Mouse (Mus musculus): ENCODE results near the gene Nradd.
A peak's percentile ranks its signal among the peaks of the same experiment; 100 is the strongest.

Nradd gene

DNA sequence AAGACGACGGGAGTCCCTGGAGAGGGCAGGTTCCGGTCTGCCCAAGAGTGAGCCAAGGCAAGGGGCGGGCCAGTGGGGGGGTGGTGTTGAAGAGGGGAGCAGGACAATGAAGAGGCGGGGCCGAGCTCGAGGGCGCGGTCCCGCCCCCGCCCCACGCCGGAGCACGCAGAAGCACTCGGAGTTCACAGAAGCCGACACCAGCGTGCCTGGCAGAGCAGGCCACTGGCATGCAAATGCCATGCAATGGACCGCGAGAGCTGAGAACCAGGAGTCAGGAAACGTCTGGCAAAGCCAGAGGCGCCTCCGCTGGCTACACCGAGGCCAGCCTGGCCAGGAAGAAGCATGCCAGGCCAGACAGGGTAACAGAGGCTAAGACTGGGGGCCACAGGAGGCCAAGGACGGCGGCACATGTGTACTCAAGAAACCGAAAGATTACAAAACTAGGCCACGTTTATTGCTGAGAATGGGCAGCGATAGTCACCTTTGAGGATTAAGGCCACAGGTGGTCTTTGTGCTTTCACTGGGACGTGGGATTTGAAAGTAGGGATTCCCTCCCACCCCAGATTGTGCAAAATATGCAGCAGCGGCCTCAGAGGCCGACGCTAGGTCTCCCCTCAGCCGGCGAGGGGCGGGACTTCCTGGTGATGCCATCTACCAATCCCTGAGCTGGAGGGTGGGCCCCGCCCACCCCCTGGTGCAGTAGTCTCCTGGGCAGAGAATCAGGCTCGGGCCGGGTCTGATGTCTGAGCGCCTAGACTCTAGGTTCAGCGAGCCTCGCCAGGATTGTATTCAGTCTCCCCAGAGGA, at the start of gene Nradd:
TSS of gene Nradd (minus strand) at position 92 of the 806 bp plus-strand sequence.
- DNase-seq = peak; percentile 86 to 91

DNA sequence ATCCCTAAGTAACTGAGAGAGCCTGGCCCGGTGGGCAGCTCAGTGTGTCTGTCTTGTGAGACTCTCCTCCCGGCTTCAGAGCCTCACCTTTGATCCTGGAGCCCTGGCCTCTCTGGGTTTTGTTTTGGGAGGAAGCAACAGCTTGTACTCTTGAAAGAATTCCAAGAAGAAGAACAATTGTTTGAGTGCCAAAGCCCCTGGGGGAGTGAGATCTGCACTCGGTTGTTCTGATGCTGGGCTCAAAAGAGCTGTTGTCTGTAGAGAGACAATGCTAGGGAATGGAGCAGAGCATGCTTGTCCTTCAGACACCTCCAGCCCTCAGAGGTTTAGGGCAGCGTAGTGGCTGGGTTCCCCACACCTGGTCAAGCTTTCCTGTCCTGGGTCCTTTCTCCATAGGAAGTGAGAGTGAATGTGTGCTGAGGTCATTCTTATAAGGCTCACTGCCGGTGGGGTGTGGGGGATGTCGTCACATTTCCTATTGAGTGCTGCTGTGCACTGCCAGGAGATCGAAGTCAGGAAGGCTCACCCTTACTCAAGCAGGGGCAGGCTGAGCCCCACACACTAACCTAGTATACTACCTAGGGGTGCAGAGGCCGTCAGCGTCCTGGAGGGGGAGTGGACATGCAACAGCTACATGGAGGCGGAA, 49.0 kb upstream of the Nradd start:
- DNase-seq = peak in 1 of 2 experiments; percentile 55

DNA sequence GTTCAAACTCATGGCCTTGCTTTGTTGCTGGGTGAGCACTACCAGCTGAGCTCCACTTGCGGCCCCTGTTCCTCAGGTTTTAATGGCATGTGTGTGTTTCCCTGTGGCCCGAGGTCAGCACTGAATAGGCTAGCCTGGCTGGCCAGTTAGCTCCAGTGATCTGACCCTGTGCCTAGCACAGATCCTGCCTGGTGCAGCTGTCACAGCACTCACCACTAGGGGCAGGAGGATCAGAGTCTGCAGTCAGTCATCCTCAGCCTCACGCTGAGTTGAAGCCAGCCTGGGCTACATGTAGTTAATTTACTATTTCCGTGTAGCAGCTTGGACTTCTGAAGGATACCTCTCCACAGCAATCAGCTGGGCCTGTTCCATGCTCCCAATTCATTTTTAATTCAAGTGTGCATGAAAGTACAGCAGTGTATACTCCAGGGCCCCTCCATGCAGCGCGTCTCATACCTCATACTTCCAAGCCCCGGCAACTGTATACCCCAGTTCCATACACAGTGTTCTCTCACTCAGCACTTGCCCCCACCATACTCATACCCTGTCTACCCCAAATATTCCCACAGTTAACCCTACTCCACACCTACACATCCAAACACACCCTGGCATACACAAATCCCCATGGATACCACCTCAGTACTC, 48.3 kb upstream of the Nradd start:
- DNase-seq = peak; percentile 55 to 64

DNA sequence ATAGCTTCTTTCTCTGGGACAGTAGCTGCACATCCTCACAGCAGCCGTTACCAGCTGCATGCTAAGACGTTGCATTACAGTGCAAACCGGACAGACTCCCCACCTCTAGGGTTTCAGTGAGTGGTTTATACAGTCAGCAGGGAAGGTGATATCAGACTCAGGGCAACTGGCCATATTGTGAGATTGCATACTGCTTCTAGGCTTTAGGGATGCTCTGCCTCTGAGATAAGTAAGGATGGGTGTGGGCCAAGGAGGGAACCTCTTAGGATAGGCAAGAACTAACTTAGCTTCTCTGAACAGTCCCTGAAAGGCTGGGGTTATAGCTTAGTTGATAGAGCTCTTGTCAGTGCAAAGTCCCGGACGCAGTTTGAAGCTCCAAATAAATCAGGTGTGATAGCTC, 45.5 kb upstream of the Nradd start:
- no peak for DNase-seq

DNA sequence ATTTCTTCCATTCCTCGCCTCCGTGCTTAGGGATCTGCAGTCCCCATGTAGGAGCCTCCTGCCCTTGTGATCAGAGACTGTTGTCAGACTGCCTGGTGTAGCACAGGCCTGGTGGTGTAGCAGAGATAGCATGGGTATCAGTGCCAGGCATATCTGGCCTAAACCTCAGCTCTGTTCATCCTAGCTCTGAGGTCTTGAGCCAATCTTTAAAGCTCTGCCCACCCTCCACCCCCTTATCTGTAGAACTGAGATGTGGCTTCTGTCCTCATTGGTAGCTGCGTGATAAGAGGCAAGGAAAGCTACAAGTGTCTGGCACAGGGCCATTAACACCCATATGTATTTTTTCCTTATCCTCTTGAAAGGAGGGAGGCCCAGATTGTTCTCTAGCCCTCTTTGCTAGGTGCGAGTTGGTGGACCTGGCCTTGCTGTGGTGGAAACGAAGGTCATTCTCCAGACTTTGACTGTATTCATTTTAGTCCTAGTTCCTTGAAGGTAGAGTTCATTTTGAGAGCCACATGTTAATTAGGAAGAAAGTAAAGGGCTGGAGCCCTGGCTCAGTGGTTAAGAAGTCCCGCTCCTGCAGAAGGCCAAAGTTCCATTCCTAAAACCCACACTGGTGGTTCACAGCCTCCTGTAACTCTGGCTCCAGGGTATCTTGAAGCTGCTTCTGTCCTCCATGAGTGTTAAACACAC, 44.5 kb upstream of the Nradd start:
- no peak for DNase-seq

DNA sequence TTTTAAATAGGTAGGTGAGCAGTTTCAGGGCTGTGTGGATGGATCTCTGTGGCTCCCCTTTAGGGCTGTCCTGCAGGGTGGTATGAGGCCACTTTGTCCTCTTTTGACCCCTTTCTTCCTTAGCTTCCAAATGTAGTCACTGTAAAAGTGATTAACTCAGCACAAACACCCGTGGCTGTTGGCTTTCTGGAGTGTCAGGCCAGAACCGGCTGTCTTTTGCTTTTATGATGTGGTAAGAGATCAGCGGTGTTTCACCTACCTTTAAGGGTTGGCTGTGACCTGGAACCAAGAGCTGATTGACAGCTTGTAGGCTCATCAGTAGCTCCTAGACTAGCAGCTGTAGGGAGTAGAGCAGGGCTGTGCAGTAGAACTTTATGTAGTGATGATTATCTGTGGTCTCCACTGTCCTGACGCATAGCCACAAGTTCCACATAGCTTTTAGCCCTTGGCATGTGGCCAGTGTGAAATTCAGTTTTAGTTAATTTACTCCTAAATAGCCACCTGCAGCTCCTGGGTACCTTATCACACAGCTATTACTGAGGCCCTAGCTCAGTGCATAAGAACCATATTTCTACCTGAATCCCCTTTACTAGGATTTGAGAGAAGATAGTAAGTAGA, 43.1 kb upstream of the Nradd start:
- no peak for DNase-seq

DNA sequence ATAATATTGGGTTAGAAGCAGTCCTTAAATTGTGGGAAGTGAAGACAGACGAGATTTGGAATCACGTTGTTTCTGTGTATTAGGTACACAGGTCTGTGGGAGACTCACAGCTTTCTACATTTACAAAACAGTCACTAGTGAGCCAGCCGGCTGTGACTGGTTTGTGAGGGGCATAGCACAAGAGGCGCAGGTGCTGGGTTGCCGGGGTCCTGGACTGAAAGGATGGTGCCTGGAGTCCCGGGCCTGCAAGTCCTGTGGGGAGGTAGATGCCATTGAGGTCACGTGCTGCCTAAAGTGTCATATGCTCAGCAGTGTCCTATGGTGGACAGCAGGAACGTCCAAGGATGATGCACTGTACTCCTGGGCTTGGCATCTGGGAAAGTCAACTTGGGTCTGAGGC, 42.1 kb upstream of the Nradd start:
- no peak for DNase-seq

DNA sequence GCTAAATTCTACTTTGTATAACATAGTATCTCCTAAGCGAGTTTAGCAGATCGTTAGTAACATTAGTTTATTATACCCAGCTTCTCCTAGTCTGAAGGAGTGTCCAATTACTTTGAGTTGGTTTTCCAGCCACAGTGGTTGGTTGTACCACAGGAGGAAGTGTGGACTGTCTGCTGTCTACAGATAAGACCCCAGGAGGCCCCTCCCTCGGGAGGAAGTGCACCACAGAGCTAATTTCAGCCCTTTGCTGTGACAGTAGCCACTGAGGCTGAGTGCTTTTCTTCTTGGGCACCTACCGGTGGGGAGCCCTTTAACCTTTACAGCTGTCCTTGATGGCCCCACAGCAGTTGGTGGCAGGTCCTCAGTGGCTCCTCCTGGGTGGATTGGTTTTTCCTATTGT, 41.7 kb upstream of the Nradd start:
- DNase-seq = no peak

DNA sequence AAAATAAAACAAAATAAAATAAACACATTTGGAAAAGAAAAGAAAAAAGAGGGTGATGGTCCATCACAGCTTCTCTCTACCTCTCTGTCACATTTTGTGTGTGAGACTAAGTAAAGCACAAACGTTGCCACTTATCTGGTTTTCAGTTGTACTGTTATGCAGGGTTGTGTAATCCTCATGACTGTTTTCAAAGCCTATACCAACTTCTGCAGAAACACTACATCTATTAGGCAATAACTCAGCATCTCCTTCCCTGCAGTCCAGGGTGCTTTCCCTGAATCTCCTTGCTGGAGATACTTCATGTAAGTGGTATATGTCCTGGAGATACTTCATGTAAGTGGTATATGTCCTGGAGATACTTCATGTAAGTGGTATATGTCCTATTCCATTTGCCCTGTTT, 38.6 kb upstream of the Nradd start:
- DNase-seq = no peak

DNA sequence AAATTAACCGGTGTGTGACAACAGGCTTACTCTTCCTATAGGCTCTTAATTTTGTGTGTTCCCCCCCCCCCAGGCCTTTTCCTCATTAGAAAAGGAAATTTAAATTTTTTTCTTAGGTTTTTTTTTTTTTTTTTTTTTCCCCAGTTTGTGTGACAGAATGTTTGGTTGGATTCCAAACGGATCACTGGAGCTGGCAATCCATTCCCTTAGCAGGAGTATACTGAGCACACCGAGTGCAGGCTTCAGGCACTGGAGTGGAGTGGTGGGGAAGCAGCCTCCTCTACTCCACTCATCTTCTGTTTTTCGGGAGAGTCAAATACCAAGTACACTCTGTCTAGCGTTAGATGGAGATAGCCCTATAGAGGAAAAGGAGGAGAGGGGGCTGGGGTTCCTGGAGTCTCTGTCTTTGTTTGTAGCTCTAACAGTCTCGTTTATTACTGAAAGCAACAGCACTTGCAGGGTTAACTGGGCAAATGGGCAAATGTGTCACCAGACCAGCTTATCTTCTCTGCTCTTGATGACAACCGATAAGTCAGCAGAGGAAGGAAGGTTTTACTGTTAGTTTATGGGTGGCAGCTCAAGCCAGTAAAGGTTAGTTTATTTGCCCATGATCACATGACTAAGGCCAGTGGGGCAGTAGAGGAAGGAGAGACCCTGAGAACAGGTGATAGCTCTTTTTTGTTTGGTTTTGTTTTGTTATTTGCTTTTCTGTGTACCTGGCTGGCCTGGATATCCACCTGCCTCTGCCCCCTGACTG, 36.8 kb upstream of the Nradd start:
- DNase-seq = no peak

DNA sequence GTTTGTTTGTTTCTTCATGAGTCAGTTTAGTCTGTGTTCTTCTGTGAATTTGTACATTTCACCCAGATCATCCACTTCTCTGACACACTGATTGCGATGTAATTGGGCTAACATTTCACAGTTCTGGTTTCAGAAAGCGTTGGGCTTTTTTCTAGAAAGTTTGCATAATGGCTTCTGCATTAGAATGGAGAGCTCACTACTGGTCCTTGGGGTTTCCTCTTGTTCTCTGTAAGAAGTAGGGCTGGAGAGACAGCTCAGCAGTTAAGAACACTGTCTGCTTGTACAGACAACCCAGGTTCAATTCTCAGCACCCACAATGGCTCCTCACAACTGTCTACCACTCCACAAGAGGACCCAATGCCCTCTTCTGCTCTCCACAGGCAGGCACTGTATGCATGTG, 36.0 kb upstream of the Nradd start:
- DNase-seq = no peak

DNA sequence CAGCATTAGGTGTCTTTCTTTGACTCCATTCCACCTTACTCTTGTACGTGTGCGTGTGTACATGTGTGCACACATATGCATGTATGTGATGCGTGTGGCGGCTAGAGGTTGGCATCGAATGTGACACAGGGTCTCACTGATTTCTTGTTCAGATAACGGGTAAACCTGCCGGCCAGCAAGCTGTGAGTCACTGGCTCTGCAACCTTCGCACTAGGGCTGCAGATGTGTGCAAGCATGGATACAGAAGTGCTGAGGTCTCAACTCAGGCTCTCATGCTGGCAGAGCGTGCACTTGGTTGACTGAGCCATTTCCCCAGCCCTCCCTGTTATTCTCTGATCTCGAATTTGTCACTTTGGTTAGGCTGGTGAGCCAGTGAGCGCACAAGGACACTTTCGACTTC, 35.3 kb upstream of the Nradd start:
- DNase-seq = no peak

DNA sequence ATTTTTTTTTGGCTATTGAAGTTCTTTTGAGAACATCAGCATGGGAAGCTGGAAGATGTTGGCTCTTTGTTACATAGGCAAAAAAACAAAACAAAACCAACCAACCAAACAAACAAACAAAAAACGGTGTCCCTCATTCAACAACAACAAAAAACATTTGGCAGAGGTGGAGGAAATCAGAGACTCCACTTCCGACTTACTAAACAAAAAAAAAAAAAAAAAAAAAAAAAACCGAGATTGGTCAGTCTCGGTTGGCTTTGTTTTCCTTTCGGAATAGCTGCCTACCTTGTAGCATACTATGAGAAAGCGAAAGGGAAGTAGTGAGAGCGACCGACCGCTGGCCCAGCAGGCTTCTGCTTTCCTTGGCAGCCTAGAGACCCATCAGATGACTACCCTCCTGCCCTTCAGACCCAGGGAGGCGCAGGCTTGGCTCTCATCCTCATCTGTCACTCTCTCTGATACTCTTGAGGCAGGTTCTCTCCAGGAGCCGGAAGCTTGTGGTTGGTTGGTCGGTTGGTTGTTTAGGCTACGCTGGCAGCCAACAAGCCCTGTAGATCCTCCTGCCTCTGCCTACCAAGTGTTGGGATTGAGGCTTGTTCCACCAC, 33.3 kb upstream of the Nradd start:
- no peak for DNase-seq

DNA sequence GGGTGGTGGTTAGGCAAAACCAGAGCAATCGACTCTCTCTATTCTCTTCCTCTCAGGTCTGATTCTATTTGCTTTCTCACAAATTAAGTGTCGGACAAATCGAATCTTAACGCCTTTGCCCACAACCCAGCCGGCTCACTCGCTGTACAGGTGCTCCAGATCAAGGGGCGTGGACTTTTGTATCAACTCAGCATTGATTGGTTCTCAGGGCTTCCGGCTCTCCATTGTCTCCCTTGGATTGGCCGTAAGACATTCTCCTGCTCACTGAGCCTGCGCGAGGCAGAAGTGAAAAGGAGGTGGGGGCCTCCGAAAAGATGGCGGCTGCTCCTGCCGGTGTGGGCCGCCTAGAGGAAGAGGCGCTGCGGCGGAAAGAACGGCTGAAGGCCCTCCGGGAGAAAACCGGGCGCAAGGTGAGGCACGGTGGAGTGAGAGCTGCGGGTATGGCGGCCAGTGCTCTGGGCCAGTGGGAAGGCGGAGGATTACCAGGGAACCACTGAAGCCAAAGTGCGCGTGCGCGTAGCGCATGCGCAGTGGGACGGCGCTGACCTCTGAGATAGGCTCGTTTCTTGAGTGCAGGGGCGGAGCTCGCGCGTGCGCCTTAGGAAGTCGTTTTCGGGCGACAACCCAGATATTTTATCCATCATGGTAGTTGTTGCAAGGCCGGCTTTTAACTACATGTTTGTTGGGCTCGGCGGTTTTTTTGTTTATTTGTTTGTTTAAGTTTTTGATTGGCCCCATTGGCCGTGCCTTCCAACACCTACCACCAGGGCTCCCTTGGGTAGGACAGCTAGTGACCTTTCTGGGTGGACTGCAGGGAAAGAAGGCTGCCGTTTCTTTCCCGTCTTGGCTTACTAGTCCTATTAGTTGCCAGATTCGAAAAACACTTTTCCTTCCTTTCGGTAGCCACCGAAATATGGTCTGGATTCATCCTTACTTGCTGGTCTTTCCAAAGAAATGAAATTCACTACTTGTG, 32.3 kb upstream of the Nradd start, which contains the start of gene Ccdc12:
TSS of gene Ccdc12 (plus strand) at position 255 of the 973 bp plus-strand sequence.
- peak; percentile 95 to 98 for DNase-seq

DNA sequence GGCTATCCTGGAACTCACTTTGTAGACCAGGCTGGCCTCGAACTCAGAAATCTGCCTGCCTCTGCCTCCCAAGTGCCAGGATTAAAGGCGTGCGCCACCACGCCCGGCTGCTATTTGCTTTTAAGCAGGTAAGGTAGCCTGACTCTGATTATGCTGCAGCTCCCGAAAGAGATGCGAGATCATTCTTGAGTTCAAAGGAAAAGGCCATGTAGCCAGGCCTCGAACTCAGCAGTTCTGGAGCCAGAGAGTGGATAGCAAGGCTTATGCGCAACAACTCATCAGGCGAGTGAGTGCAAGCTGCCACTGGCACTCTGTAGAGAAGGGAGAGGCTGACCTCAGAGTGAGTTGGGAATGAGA, 31.4 kb upstream of the Nradd start:
- DNase-seq = no peak

DNA sequence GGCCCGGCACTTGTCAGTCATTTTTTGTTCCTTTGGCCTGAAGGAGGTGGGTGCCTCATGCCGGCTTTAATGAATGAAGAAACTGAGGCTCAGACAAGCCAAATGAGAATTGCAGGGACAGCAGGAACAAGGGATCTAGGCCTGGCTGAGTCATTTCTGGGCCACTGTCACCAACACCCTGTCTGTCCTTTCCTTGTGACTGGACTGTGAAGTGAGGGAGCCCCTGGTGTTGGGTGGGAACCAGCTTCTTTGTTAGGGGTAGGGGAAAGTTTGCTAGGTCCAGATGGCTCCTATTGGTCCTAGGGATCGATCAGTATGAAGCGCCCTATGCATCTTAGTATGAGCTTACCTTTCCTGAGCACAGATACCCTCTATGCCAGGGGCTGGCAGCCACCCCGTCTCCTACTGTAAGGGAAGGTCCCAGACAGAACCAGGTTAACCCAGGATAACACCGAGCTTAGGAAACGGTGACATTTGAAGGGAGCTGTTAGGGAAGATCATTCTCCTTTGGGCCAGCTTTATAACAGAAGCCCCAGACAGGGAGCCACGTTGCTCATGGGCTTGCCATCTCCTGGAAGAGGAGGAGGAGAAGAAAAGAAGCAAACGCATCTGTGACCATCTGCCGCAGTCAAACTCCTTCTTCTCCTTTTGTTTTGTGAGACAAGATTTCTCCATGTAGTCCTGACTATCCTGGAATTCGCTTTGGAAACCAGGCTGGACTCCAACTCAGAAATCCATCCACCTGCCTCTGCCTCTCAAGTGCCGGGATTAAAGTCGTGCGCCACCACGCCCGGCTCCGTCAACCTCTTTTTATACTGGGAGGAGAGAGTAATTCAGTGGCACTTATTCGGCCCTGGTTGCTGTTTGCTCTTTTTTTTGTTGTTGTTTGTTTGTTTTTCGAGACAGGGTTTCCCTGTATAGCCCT, 30.7 kb upstream of the Nradd start:
- DNase-seq = no peak

DNA sequence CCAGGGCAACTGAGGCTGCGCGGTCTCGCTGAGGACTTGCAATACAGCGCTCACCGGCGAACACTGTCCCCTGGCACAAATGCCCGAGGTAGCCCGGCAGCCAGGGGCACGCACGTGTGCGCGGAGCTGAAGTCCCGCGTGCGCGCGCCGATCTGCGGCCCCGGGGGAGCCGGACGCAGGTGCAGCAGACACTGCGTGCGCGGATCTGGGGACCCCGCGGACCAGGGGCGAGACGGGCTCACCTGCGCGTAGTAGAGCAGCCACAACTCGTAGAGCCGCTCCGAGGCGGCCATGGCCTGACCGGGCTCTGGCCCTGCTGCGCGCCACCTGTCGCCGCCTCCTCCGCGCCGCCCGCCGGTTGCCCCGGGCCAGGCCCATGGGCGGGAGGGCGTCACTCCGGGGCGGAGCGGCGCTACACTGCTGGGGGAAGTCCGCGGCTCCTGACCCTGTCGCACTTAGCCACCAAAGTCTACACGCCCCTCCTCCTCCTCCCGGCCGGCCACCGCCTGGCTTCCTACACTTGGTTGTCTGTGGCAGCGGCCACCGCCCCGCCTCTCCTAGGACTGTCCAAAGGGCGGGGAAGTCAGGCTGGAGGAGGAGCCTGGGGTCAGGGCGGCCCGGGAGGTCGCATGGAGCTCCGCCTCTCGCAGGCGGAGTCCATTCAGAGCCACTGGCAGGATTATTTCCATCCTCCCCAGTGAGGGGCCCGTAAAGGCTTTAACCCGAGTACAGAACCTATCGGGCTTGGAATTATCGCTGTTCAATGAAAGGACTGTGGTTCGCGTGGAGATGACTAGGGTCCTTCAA, 29.6 kb upstream of the Nradd start, which contains the start of gene Nbeal2:
TSS of gene Nbeal2 (minus strand) at position 507 of the 807 bp plus-strand sequence.
- peak; percentile 78 to 82 for DNase-seq

DNA sequence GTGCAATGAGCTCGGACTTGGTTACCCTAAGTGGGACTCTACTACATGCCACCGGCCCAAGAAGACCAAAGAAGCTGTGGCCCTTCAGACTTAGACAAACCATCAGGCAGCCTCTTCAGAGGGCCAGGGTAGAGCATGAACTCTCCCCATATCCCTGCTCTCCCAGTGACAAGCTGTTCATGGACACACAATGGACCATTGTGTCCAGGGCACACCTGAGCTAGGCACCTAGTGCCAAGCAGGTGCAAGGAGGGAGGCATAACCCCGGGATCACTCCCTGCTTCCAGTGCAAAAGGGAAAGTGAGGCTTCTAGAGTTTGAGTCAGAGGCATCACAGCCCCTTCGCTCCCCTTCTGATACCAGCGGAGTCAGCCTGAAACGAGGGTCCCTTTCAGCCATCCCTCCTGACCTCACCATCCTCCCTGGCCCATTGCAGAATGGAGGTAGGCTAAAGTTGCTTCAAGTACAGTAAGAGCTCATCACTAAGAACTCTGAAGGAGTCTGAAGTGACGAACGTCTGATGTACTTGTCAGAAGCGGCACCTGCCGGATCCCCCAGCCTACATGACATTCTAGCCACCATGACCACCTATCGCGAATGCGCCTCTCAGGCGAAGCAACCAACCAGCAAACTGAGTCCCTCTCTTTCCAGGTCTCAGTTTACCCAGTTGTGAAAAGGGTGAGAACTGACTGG, 28.9 kb upstream of the Nradd start:
- DNase-seq = no peak
